Mouse (Mus musculus) cortical plate, adult 2 months (tissue): ENCODE measurements around the gene Stk24.

Experiments used
- CTCF ChIP-seq: fragments of 200-500 bp; IDR thresholded peaks from 2 replicates; pipeline ENCODE4 v1.5.1; 2011; ENCODE audit warnings: mild to moderate bottlenecking, control low read depth, low read length; ENCODE audit not compliant: insufficient read depth; ENCODE audit errors: extremely low read depth
- POLR2A ChIP-seq: fragments of 200-500 bp; IDR thresholded peaks from 2 replicates; pipeline ENCODE4 v1.6.1; 2011; ENCODE audit warnings: mild to moderate bottlenecking, low read length, control low read depth; ENCODE audit not compliant: insufficient read depth; ENCODE audit errors: extremely low read depth

GRCm38 (mm10) chr14:121244104-121244503 lies 135.7 kb downstream of the Stk24 start:
- no peak for TF ChIP-seq POLR2A
- TF ChIP-seq CTCF = no peak
